Mouse (Mus musculus) adrenal gland, adult 8-10 months (tissue): ENCODE results near the gene Tor3a. TPM values are rescaled to one million over a fixed set of nuclear protein-coding genes. Genes with fewer than 3 reads are reported as not detected.

Experiments used
- DNase-seq: peaks from one replicate; pipeline ENCODE4 v3.0.0; 2022
- total RNA-seq, 4 experiments: library from RNA; stranded (reverse); gene quantifications; 2 replicates each; pipeline ENCODE4 v1.2.4; 2022

Gene Tor3a
- total RNA-seq, 4 experiments from 2014 or later, result 17.9 to 27.9 (median 24.4) TPM

DNA sequence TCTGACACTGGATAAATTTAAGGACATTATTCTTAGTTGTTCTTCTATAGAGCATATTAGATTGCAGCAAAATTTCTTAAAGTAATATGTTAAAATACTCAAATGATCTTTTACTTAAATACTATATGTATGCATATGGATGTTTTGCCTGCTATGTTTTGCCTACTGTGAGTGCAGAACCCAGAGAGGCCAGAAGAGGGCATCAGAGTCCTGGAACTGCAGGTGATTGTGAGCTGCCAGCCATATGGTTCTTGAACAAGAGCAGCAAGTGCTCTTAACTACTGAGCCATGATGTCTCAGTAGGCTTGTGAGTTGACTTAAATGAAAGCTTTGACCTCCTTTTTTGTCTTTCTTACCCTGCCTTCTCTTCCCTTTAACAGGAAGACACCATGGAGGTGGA, 43.2 kb downstream of the Tor3a start:
- DNase-seq, result no peak

DNA sequence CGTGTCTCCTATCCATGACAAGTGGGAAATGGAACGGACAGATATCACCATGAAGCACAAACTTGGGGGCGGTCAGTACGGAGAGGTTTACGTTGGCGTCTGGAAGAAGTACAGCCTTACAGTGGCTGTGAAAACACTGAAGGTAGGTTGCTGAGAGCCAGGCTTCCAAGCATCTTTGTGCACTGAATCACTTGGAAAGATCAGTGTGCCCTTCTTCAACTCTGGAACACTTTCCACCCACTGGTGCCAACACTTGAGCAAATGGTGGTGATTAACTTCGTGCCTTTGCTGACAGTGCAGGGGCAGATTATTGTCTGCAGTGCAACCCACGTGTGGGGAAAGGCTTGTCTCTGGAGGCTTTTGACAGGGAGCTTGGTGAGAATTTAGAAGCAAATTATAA, 44.2 kb downstream of the Tor3a start:
- no peak for DNase-seq

DNA sequence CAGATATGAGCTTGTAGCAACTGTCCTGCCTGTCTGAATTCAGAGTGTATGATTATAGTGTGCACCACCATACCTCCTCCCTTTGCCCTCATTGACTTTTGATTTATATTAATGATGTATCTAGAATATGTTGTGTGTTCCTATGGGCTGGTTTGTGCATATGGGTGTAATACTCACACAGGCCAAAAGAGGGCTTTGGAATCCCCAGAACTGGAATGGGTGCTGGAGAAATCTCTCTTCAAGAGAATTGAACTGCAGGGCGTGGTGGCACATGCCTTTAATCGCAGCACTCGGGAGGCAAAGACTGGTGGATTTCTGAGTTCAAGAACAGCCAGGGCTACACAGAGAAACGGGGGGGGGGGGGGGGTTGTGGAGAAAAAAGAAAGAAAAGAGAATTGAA, 47.4 kb downstream of the Tor3a start:
- no peak for DNase-seq

DNA sequence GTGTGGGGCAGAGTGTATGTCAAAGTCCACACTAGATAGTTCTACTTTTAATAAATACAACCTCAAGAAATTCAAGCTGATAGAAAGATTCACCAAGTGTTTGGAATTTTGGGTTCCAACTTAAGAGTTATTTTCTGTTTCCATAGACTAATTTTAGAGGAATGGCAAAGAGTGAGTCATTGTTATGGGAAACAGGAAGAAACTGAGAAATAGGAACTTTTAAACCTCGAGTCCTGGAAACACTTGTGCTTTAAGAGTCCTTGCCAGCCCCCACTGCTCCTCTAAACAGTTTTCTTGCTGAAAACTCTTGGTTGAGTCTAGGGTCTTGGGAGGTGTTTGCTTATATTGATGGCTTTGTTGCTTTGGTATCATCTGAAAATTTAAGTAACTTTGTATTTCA, 49.9 kb downstream of the Tor3a start:
- DNase-seq, result no peak

DNA sequence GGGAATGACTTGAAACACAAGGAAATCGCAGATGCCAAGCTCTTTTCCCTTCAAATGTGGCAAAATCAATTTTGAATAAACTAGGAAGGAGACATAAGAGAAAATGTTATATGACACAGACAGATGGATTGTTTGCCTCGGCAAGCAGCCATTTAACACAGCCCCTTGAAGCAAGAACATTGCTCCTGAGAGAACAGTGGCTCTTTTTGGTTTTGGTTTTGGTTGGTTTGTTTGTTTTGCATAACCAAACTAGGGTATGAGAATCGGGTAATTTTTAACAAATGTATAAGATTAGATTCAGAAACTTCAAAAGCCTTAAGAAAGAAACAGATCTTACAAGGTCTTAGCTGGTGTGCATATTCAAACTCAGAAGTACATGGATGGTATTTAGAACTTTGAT, 53.2 kb downstream of the Tor3a start:
- no peak for DNase-seq

DNA sequence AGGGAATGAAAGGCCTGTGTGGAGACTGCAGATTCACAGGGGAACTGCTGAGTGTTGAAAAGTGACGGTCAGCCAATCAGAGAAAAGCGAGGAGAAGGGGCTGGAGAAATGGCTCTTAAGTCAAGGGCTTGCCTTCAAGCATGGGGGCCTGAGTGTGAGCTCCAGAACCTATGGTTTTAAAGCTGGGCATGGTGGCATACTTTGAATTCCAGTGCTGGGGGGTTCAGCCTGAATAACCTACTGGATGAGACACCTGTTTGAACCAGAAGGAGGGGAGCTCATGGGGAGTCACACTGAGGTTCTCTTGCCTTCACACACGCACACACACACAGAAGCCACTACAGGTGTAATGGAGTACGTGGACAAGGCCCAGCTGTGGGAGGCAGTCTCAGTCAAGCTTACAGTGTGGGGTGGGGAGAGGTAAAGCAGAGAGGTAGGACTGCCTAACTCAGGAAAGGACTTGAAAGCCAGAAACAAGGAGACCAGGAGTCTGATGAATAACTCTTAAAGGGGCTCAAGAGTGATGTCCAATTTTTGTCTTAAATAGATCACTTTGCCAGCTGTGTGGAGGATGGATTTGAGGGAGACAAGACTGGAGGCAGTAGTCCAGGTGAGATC, 53.8 kb downstream of the Tor3a start:
- no peak for DNase-seq

DNA sequence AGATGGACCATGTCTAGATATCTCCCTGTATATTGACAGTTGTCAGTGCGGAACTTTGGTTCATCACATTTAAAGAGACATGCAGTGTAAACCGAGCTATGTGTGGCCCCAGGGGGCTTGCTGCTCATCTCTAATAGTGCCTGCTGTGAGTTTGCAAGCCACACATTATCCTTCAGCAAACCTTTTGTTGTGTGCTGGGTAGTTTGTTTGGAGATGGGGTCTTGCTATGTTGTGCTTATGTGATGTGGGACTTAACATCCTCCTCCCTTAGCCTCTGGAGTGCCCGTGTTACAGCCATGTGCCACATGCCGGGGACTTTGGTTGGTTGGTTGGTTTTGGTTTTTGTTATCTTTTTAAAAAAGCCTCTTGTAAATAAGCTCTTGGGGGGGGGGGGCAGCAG, 56.3 kb downstream of the Tor3a start:
- no peak for DNase-seq

DNA sequence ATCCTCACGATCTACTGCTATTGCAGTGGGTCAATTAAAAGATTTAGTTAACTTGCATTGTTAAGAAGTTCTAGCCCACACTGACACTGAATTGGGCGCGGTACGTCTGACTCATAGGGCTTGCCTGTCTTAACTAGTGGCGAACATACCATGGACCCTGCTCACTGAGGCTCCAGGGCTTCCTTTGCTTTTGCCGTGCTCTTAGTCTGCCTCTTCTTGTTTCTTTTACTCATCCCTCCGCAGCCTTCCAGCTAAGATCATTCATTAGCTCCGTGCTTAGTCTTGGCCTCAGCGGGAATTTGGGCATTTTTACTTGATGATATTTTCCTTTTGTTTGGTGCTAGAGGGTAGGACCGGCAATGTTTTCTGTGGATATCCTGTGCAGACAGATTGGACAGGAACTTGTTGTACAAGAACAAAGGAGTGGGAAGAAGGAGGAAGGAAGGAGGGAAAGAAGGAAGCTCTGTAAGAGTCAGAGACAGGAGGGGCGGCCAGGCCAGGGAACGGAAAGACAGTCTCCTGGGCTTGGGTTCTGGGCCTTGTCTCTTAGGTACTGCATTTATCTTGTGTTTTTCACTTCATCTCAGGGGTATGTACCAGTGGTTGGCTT, 57.1 kb downstream of the Tor3a start:
- no peak for DNase-seq

DNA sequence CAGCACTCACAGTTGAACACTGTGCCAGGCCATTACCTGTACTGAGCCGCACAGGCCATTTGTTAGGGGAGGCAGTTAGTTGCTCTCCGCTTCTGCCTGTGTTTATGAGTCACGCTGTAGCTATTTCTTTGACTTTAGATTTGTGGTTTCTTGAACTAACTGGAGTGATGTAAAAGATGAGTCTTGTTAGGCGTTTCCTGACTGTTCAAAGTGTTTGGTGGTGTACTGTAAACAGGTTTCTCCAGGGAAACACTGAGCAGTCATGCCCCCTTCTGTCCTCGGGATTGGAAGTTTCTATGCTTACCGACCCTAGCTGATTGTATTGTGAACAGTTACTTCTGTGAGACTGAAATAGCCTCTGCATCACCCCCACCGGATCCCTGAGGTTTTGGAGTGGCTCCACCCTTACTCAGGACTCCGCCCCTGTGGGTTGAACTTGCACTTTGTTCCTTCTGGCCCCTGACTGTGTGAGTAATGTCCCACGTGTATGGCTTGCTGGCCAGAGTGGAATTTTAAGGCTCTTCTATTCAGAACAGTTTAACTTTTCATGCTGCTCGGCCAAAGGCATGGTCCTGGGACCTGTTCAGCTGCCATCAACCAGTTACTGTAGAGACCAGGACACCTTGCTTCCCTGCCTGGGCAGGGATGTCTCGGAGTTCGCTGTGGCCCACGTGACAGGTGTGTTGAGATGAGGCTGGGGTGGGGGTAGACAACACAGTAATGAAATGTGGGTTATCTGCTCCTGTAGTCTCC, 58.6 kb downstream of the Tor3a start:
- peak; percentile 80 for DNase-seq

DNA sequence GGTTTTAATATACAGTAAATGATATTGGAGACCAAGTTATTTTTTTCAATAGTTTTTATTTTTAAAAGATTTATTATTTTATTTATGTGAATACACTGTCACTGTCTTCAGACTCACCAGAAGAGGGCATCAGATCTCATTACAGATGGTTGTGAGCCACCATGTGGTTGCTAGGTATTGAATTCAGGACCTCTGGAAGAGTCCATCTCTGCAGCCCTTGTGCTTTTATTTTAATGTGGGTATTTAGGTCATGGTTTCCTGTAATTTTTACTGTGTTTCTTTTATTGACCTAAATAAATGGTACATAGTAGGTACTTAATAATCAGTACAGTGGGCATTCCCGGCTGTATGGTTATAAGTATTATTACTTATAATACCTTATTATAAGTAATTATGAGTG, 59.4 kb downstream of the Tor3a start:
- no peak for DNase-seq

DNA sequence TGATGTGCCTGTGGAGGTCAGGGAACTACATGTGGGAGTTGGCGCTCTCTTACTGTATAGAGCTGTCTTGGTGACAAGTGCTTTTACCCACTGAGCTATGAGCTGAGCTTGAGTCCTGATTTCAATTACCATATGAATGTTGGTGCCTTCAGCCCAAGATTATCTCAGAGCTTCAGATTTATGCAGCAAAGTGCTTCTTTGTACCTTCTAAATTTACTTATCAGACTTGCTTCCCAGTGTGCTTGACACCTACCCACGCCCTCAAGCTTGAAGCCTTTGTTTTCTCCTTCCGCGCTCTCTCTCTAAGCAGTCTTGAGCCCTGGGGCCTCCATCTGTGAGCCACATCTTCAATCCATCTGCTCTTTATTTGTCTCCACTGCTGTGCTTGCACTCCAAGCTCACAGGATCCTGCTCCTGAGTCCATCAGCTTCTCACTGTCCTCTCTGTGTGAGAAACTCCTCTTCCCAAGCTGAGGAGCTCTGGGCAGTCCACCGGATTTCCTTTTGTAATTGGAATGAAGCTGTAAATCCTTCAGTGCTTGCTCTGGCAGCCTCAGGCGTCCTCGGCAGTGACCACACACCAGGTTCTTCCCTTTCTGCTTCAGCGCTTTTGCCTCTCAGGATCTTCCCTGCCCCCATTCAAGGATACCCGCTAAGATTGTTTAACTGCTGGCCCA, 60.2 kb downstream of the Tor3a start:
- no peak for DNase-seq

DNA sequence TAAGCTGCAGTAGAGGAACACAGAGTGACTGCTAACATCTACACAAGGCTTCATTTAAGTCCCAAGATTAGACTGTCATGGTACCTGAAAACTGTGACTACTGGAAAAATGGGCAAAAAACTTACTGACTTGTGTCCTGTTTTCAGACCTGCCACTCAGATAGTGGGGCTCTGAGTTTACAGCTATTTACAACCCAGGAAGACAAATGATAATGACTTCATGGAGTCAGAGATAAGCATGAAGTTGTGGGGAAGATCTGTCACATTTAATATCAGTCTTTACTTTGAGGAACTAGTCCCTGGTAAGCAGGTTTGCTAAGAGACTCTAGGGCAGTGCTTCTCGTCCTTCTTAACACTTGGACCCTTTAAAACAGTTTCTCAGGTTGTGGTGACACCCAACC, 63.9 kb downstream of the Tor3a start:
- DNase-seq, result no peak

DNA sequence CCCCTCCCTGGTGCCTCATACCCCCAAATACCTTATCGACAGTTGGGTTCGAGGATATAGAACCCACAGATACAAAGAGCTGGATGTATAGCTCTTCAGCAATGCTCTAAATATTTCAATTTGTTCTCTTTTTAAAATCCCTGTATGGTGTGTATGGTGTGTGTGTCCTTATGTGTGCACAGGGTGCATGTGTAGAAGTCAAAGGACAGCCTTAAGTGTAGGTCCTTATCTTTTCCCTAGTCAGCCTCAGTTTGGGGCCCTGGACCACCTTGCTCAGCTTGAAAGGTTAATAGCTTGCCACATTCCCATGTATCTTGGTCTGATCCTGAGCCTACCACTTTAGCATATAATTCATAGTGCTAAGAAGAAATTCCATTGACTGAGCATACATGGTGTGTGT, 65.7 kb downstream of the Tor3a start:
- DNase-seq, result no peak

DNA sequence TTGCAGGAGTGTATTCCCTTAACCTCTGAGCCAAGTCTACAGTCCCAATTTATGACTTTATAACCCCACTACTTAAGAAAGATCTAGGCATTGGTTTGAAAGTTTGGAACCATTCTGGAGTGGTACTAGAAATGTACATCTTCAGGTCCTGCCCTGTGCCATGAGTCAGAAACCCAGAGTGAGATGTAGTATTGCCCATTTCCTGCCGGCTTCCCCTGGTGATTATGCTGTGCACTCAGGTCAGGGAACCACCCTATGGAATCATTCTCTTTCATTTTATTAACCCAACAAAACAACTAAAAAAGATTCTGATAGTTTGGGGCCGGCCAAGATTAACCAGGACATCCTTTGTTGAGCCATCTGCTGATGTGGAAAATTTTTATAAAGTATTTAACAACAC, 68.2 kb downstream of the Tor3a start:
- no peak for DNase-seq

DNA sequence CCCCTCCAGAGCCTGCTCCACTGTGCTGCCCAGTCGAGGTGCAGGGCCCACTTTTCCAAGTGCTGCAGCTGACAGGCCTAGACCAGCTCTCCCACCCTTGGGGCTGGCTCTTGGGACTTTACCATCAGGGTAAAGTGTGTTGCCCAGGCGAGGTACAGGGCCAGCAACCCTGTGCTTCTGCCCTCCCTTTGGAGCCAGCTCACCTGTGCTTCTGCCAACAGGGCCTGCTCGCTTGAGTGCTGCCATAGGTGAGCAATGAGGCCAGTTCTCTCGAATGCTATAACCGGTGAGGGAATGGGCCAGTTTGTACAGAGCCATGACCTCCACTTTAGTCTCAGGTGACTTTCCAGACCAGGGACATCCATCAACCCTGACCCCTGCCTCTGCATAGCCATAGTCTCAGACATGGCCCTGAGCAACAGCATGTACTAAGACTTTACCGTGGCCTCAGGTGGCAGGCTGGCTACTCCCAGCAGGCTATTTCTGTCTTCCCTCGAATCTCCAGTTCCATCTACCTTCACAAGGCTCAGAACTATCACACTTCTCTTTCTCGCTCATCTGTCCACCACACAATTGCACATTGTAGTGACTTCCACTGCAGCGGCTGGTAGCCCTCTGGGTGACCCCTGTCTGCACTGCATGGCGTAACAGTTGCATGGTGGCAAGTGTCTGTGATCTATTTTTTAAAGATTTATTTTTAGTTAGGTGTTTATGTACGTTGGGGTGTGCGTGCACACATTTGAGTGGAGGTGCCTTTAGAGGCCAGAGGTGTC, 68.9 kb downstream of the Tor3a start:
- DNase-seq, result no peak

Other genes starting within 250 kb of the Tor3a start
- 1,000 to 10,000 TPM; 1,258 to 1,560 (median 1,464) TPM for gene Soat1, start 200.0 kb downstream of the Tor3a start, total RNA-seq
- gene Gm10031, start 150.3 kb downstream of the Tor3a start, total RNA-seq, result 10 to 100 TPM; 28.0 to 44.6 (median 34.7) TPM
- 10 to 100 TPM; 22.1 to 35.7 (median 29.2) TPM for gene Abl2, start 115.6 kb downstream of the Tor3a start, total RNA-seq
- gene Fam20b, start 44.7 kb upstream of the Tor3a start, total RNA-seq, result 10 to 100 TPM; 56.3 to 71.2 (median 61.2) TPM
- gene Angptl1, start 164.2 kb upstream of the Tor3a start, total RNA-seq, result 1 to 10 TPM; 3.4 to 8.5 (median 5.8) TPM